Mouse (Mus musculus) midbrain, embryonic 15.5 days (tissue): ENCODE results near the gene Lpin1. TPM values are rescaled to one million over a fixed set of nuclear protein-coding genes. Genes with fewer than 3 reads are reported as not detected.

Experiments used
- ATAC-seq: fragments of 200-750 bp; cut with Nextera tagmentation; replicated peaks from 2 replicates; pipeline ENCODE4 v1.8.0; 2017; ENCODE audit warnings: moderate TSS enrichment
- H3K27ac ChIP-seq: fragments of 300-500 bp; sonication (generic); 2 replicates; pipeline ENCODE4 v1.5.1; 2015; ENCODE audit warnings: mild to moderate bottlenecking, inconsistent platforms
- H3K27me3 ChIP-seq: fragments of 300-500 bp; sonication (generic); replicated peaks from 2 replicates; pipeline ENCODE4 v1.6.1; 2015; ENCODE audit warnings: inconsistent platforms
- H3K36me3 ChIP-seq: fragments of 300-500 bp; sonication (generic); replicated peaks from 2 replicates; pipeline ENCODE4 v1.6.1; 2015; ENCODE audit warnings: inconsistent platforms
- H3K4me1 ChIP-seq: fragments of 300-500 bp; sonication (generic); 2 replicates; pipeline ENCODE4 v1.6.1; 2015; ENCODE audit warnings: inconsistent platforms
- H3K4me2 ChIP-seq: fragments of 300-500 bp; sonication (generic); 2 replicates; pipeline ENCODE4 v1.6.1; 2015; ENCODE audit warnings: inconsistent platforms, mild to moderate bottlenecking, moderate library complexity
- H3K4me3 ChIP-seq: fragments of 300-500 bp; sonication (generic); 2 replicates; pipeline ENCODE4 v1.5.1; 2015; ENCODE audit warnings: mild to moderate bottlenecking, inconsistent platforms
- H3K9ac ChIP-seq: fragments of 300-500 bp; sonication (generic); 2 replicates; pipeline ENCODE4 v1.6.1; 2015; ENCODE audit warnings: mild to moderate bottlenecking, inconsistent platforms
- H3K9me3 ChIP-seq: fragments of 300-500 bp; sonication (generic); 2 replicates; pipeline ENCODE4 v1.6.1; 2016; ENCODE audit warnings: inconsistent platforms
- WGBS: fragments of 180-500 bp; shearing (Covaris S2); methylation state at CpG from one replicate; pipeline ENCODE4 v1.1.7; 2015; ENCODE audit warnings: mixed read lengths; 5-methylcytosine and 5-hydroxymethylcytosine counted together
- polyA plus RNA-seq: library from polyadenylated mRNA; unstranded; fragments of >200 nt; fragmentation: Nextera tagmentation; extraction: Ambion mirVana; gene quantifications from 2 replicates; pipeline ENCODE4 v1.2.1, GENCODE M21; 2015

The Lpin1 gene
- polyA plus RNA-seq, 1 experiment from 2014 or later: 22.6 TPM

- Histone ChIP-seq H3K36me3 (no peaks in the 10 kb centered on the region), H3K27me3 (no peaks in the 10 kb centered on the region), H3K9me3 (no peaks in the 10 kb centered on the region), H3K4me1 (no peaks in the 10 kb centered on the region), H3K9ac (no peak overlapping the region), H3K4me3 (no peak overlapping the region), H3K4me2 (no peak overlapping the region), H3K27ac (no peak overlapping the region)
- WGBS: 86% methylated on average over 6 of the region's 6 CpGs
- ATAC-seq: no peak
Measured at GRCm38 (mm10) chr12:16492713-16493112, 118.1 kb downstream of the Lpin1 start.

GRCm38 (mm10) chr12:16488899-16489298, 121.9 kb downstream of the Lpin1 start:
- H3K9ac ChIP-seq: no peak overlapping the region
- no peaks in the 10 kb centered on the region for H3K9me3 ChIP-seq
- no peaks in the 10 kb centered on the region for H3K36me3 ChIP-seq
- no peak overlapping the region for H3K27ac ChIP-seq
- no peaks in the 10 kb centered on the region for H3K27me3 ChIP-seq
- no peak overlapping the region for H3K4me3 ChIP-seq
- ATAC-seq: no peak
- no peak overlapping the region for H3K4me2 ChIP-seq
- no peaks in the 10 kb centered on the region for H3K4me1 ChIP-seq

GRCm38 (mm10) chr12:16487453-16487852, 123.3 kb downstream of the Lpin1 start:
- Histone ChIP-seq H3K9ac (no peak overlapping the region), H3K9me3 (no peaks in the 10 kb centered on the region), H3K4me3 (no peak overlapping the region), H3K27ac (no peak overlapping the region), H3K36me3 (no peaks in the 10 kb centered on the region), H3K4me2 (no peak overlapping the region), H3K27me3 (no peaks in the 10 kb centered on the region), H3K4me1 (no peaks in the 10 kb centered on the region)
- ATAC-seq: no peak
- 68% methylated on average over 2 of the region's 2 CpGs for WGBS

Other genes starting within 250 kb of the Lpin1 start
- gene Ntsr2, start 42.4 kb upstream of the Lpin1 start, polyA plus RNA-seq: 1.6 and 2.2 TPM in 2 replicates
- gene Greb1, start 189.9 kb upstream of the Lpin1 start, polyA plus RNA-seq: 1.4 and 1.7 TPM in 2 replicates
- 29.8 and 30.1 TPM in 2 replicates for gene E2f6, start 200.0 kb upstream of the Lpin1 start, polyA plus RNA-seq